Mouse (Mus musculus): Measurements from ENCODE around the gene Zc3h15.

Zc3h15 gene

DNA sequence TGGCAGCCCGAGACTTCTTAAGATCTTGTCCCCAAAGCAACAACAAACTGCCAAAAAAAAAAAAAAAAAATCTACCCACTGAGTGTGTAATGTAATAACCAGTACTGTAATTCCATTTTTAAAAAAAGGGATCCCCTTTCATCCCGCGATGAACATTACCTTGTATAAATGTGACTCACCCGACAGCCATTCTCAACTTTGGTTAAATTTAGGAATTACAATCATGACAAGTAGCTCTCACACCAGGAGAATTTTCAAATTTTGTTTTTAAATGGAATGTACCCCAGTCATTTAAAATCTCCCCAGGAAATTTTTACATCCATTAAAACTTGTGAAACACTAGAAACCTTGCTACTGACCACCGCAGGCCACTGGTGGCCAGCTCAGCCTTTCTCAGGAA is 69.7 kb downstream of the Zc3h15 start:
- no peak for DNase-seq (ENCODE audit: low spot score in 2 of 2)
